Mouse (Mus musculus) urinary bladder, postnatal 25 days (tissue): ENCODE data around the gene 2300003K06Rik.
"Not testable (repeated sequence)": the region's sequence is repeated elsewhere in the genome, so short reads cannot be mapped to it uniquely, and the experiment has no call there.

Source experiments
- DNase-seq: peaks from one replicate; pipeline ENCODE4 v3.0.0; 2022; ENCODE audit warnings: low spot score

2300003K06Rik gene

DNA sequence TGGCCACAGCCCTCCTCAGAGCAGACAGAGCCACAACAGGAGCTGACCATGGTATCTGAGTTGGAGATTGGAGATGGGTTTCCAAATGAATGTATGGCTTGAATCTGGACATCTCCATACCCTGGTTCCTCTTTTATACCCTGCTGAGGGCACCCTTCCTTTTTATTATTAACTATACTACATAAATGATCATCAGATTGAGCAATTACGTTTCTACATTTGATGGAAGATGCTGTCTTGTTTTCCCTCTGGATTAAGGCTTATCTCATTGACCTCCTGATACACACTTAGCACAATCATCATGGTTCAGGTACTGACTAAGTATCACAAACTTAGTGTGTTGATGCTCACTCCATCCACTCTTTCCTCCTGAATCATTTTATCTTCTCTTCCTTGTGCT is at the start of gene 2300003K06Rik:
2300003K06Rik (minus strand) TSS at position 101 of the 400 bp plus-strand sequence.
- no peak for DNase-seq

GRCm38 (mm10) chr11:99878887-99879286 is 41.0 kb upstream of the 2300003K06Rik start, which contains the start of gene Gm11567:
Gm11567 (plus strand) TSS chr11:99879187.
- not testable (repeated sequence) for DNase-seq

DNA sequence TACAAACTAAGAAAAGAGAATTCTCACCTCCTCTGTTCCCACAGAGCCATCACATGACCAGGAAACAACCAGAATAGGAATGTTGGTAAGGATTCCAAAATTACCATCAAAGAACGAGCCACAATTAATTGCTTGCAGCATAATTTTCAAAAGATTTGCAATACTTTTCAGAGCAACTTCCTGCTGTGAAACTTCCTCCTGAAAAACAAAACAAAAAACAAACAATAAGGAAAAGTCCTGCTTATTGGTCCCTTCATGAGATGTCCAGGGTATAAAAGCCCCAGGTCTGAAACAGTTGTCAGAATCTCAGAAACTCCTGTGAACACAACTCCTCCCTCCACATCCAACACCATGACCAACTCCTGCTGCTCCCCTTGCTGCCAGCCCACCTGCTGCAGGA is 35.2 kb upstream of the 2300003K06Rik start, which contains the start of gene Krtap9-1:
Krtap9-1 (plus strand) TSS at position 301 of the 400 bp plus-strand sequence.
- DNase-seq, result not testable (repeated sequence)

DNA sequence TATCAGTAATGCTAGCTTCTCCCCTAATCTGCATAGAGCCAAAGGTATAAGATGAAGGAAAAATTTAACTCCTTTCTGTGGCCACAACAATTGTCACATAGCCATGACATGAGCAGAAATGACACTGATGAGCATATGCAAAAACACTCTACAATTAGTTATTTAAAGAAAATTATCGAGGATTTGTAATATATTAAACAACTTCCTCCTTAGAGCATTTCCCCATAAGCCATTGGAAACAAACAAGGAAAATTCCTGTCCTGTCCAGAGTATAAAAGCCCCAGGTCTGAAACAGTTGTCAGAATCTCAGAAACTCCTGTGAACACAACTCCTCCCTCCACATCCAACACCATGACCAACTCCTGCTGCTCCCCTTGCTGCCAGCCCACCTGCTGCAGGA is 26.3 kb upstream of the 2300003K06Rik start, which contains the start of gene Gm11559:
Gm11559 (plus strand) TSS at position 301 of the 400 bp plus-strand sequence.
- not testable (repeated sequence) for DNase-seq

- DNase-seq, result no peak
These were observed 20.9 kb upstream of the 2300003K06Rik start for GRCm38 (mm10) chr11:99858761-99859160.

GRCm38 (mm10) chr11:99857617-99858016 is 19.8 kb upstream of the 2300003K06Rik start, which contains the start of gene Gm11568:
Gm11568 (plus strand) TSS chr11:99857917.
- no peak for DNase-seq

GRCm38 (mm10) chr11:99854121-99854520 is 16.3 kb upstream of the 2300003K06Rik start:
- DNase-seq, result no peak

- no peak for DNase-seq
These were observed 13.6 kb upstream of the 2300003K06Rik start, which contains the start of gene Krtap4-16 for GRCm38 (mm10) chr11:99851508-99851907. Krtap4-16 (minus strand) TSS chr11:99851608.

- no peak for DNase-seq
These were observed 8.9 kb upstream of the 2300003K06Rik start for GRCm38 (mm10) chr11:99846746-99847145.

DNA sequence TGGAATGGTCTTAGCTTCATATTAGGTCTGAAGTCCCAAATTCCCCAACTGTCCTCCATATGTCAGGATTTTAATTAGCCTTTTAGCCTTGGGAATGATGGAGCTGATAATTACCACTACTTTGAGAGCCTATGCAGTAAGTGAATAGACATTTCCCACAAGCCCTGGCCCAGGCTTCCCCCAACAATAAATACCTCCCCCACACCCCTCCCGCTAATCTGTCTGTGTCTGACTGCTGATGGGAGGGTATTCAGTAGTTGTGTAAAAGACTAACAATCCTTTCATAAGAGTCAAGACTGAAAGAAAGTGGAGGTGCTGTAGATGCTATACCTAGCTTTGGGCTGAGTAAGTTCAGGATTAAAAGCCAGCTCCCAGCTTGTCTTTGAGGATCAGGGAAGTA is 4.3 kb upstream of the 2300003K06Rik start:
- DNase-seq, result no peak

DNA sequence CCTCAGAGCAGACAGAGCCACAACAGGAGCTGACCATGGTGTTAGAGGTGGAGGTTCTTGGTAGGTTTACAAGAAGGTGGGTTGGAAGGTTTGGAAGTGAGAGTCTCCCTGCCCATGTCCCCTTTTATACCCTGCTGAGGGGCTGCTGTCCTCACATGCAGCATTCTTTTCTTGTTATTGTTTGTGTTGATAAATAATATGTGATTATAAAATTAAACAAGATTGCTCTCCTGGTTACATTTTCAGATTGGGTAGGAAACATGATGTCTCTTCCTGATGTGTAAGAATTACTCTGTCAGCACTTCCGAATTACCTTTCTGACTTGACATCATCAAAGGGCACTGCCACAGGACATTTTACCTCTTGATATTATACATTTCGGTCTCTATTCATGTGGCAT is 22.3 kb downstream of the 2300003K06Rik start, which contains the start of gene Gm11564:
Gm11564 (minus strand) TSS at position 101 of the 400 bp plus-strand sequence.
- DNase-seq, result not testable (repeated sequence)

DNA sequence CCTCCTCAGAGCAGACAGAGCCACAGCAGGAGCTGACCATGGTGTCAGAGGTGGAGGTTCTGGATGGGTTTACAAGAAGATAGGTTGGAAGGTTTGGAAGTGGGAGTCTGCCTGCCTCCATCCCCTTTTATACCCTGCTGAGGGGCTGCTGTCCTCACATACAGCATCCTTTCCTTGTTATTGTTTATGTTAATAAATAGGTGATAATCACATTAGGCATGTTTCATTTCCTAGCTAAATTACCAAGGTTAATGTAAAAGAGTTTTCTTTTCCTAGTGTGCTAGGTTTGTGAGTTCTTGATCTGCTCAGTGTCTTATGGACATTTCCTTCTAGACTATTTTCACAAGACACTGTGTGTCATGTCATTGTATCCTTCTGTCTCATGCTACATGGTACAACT is 28.1 kb downstream of the 2300003K06Rik start, which contains the start of gene Krtap4-13:
Krtap4-13 (minus strand) TSS at position 101 of the 400 bp plus-strand sequence.
- not testable (repeated sequence) for DNase-seq

DNA sequence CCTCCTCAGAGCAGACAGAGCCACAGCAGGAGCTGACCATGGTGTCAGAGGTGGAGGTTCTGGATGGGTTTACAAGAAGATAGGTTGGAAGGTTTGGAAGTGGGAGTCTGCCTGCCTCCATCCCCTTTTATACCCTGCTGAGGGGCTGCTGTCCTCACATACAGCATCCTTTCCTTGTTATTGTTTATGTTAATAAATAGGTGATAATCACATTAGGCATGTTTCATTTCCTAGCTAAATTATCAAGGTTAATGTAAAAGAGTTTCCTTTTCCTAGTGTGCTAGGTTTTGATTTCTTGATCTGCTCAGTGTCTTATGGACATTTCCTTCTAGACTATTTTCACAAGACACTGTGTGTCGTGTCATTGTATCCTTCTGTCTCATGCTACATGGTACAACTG is 33.5 kb downstream of the 2300003K06Rik start, which contains the start of gene Gm11554:
Gm11554 (minus strand) TSS at position 101 of the 400 bp plus-strand sequence.
- DNase-seq, result not testable (repeated sequence)

DNA sequence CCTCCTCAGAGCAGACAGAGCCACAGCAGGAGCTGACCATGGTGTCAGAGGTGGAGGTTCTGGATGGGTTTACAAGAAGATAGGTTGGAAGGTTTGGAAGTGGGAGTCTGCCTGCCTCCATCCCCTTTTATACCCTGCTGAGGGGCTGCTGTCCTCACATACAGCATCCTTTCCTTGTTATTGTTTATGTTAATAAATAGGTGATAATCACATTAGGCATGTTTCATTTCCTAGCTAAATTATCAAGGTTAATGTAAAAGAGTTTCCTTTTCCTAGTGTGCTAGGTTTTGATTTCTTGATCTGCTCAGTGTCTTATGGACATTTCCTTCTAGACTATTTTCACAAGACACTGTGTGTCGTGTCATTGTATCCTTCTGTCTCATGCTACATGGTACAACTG is 39.0 kb downstream of the 2300003K06Rik start, which contains the start of gene Gm11569:
Gm11569 (minus strand) TSS at position 101 of the 400 bp plus-strand sequence.
- DNase-seq, result not testable (repeated sequence)

GRCm38 (mm10) chr11:99793367-99793766 is 44.5 kb downstream of the 2300003K06Rik start, which contains the start of gene Gm11596:
Gm11596 (minus strand) TSS chr11:99793467.
- DNase-seq, result no peak
